Mouse (Mus musculus) midbrain, embryonic 13.5 days (tissue): ENCODE results near the gene Coro1a. TPM values are rescaled to one million over a fixed set of nuclear protein-coding genes. Genes with fewer than 3 reads are reported as not detected.

Source experiments
- ATAC-seq: fragments of 200-750 bp; cut with Nextera tagmentation; 2 replicates; pipeline ENCODE4 v1.8.0; 2017; ENCODE audit warnings: mild to moderate bottlenecking, moderate TSS enrichment, moderate library complexity
- H3K27ac ChIP-seq: fragments of 300-500 bp; sonication (generic); 2 replicates; pipeline ENCODE4 v1.5.1; 2015; ENCODE audit warnings: inconsistent platforms, mild to moderate bottlenecking, moderate library complexity
- H3K27me3 ChIP-seq: fragments of 300-500 bp; sonication (generic); 2 replicates; pipeline ENCODE4 v1.6.1; 2015; ENCODE audit warnings: mild to moderate bottlenecking, inconsistent platforms
- H3K36me3 ChIP-seq: fragments of 300-500 bp; sonication (generic); 2 replicates; pipeline ENCODE4 v1.6.1; 2015; ENCODE audit warnings: mild to moderate bottlenecking, inconsistent platforms
- H3K4me1 ChIP-seq: fragments of 300-500 bp; sonication (generic); replicated peaks from 2 replicates; pipeline ENCODE4 v1.6.1; 2015; ENCODE audit warnings: inconsistent platforms
- H3K4me2 ChIP-seq: fragments of 300-500 bp; sonication (generic); replicated peaks from 2 replicates; pipeline ENCODE4 v1.6.1; 2015; ENCODE audit warnings: moderate library complexity, mild to moderate bottlenecking, inconsistent platforms
- H3K4me3 ChIP-seq: fragments of 300-500 bp; sonication (generic); replicated peaks from 2 replicates; pipeline ENCODE4 v1.5.1; 2015; ENCODE audit warnings: mild to moderate bottlenecking, inconsistent platforms
- H3K9ac ChIP-seq: fragments of 300-500 bp; sonication (generic); replicated peaks from 2 replicates; pipeline ENCODE4 v1.6.1; 2015; ENCODE audit warnings: mild to moderate bottlenecking, inconsistent platforms
- H3K9me3 ChIP-seq: fragments of 300-500 bp; sonication (generic); 2 replicates; pipeline ENCODE4 v1.6.1; 2016; ENCODE audit warnings: mild to moderate bottlenecking, inconsistent platforms
- WGBS: fragments of 180-500 bp; shearing (Covaris S2); methylation state at CpG from one replicate; pipeline ENCODE4 v1.1.7; 2015; 5-methylcytosine and 5-hydroxymethylcytosine counted together
- polyA plus RNA-seq: library from polyadenylated mRNA; unstranded; fragments of >200 nt; fragmentation: Nextera tagmentation; extraction: Ambion mirVana; gene quantifications from 2 replicates; pipeline ENCODE4 v1.2.1, GENCODE M21; 2015

The Coro1a gene
- polyA plus RNA-seq, 1 experiment from 2014 or later = 96.3 TPM

GRCm38 (mm10) chr7:126676207-126676606 is 31.4 kb downstream of the Coro1a start, which contains the start of gene Sult1a1:
Gene Sult1a1, minus strand, starts transcription at chr7:126676432.
- no peaks in the 10 kb centered on the region for H3K4me1 ChIP-seq
- WGBS = 90% methylated on average over 1 of the region's 1 CpGs
- ATAC-seq = no peak
- peaks cover 34% of the 10 kb centered on the region for H3K36me3 ChIP-seq
- no peaks in the 10 kb centered on the region for H3K27me3 ChIP-seq
- no peak within 1 kb of the TSS for H3K4me3 ChIP-seq
- no peaks in the 10 kb centered on the region for H3K9me3 ChIP-seq
- no peak within 1 kb of the TSS for H3K9ac ChIP-seq
- H3K27ac ChIP-seq = no peak within 1 kb of the TSS
- H3K4me2 ChIP-seq = no peak within 1 kb of the TSS

- H3K27me3 ChIP-seq = no peaks in the 10 kb centered on the region
- H3K4me2 ChIP-seq = no peak overlapping the region
- WGBS = 95% methylated on average over 8 of the region's 8 CpGs
- no peaks in the 10 kb centered on the region for H3K9me3 ChIP-seq
- H3K4me3 ChIP-seq = no peak overlapping the region
- H3K9ac ChIP-seq = no peak overlapping the region
- H3K36me3 ChIP-seq = peaks cover 40% of the 10 kb centered on the region
- H3K4me1 ChIP-seq = no peaks in the 10 kb centered on the region
- H3K27ac ChIP-seq = no peak overlapping the region
- ATAC-seq = no peak
These were observed 32.5 kb downstream of the Coro1a start for GRCm38 (mm10) chr7:126675104-126675503.

- no peaks in the 10 kb centered on the region for H3K27me3 ChIP-seq
- H3K36me3 ChIP-seq = peaks cover 57% of the 10 kb centered on the region
- H3K4me3 ChIP-seq = no peak overlapping the region
- no peaks in the 10 kb centered on the region for H3K4me1 ChIP-seq
- no peaks in the 10 kb centered on the region for H3K9me3 ChIP-seq
- H3K27ac ChIP-seq = no peak overlapping the region
- 95% methylated on average over 9 of the region's 9 CpGs for WGBS
- H3K9ac ChIP-seq = no peak overlapping the region
- no peak overlapping the region for H3K4me2 ChIP-seq
- ATAC-seq = no peak
These were observed 35.5 kb downstream of the Coro1a start for GRCm38 (mm10) chr7:126672111-126672510.

- Histone ChIP-seq H3K4me3 (no peak overlapping the region), H3K36me3 (peaks cover 68% of the 10 kb centered on the region), H3K27me3 (no peaks in the 10 kb centered on the region), H3K4me1 (no peaks in the 10 kb centered on the region), H3K9me3 (no peaks in the 10 kb centered on the region), H3K4me2 (no peak overlapping the region), H3K9ac (no peak overlapping the region), H3K27ac (no peak overlapping the region)
- WGBS = 97% methylated on average over 3 of the region's 3 CpGs
- no peak for ATAC-seq
These were observed 37.4 kb downstream of the Coro1a start for GRCm38 (mm10) chr7:126670152-126670551.

- WGBS = 90% methylated on average over 5 of the region's 5 CpGs
- Histone ChIP-seq H3K36me3 (peaks cover 84% of the 10 kb centered on the region), H3K27ac (no peak overlapping the region), H3K4me1 (no peaks in the 10 kb centered on the region), H3K9me3 (no peaks in the 10 kb centered on the region), H3K27me3 (no peaks in the 10 kb centered on the region), H3K4me3 (no peak overlapping the region), H3K4me2 (no peak overlapping the region), H3K9ac (no peak overlapping the region)
- no peak for ATAC-seq
These were observed 39.1 kb downstream of the Coro1a start for GRCm38 (mm10) chr7:126668452-126668851.

- Histone ChIP-seq H3K4me3 (no peak overlapping the region), H3K4me1 (no peaks in the 10 kb centered on the region), H3K27me3 (no peaks in the 10 kb centered on the region), H3K4me2 (no peak overlapping the region), H3K27ac (no peak overlapping the region), H3K9ac (no peak overlapping the region), H3K9me3 (no peaks in the 10 kb centered on the region), H3K36me3 (peaks cover 82% of the 10 kb centered on the region)
- 90% methylated on average over 9 of the region's 9 CpGs for WGBS
- no peak for ATAC-seq
These were observed 40.0 kb downstream of the Coro1a start for GRCm38 (mm10) chr7:126667495-126668090.

GRCm38 (mm10) chr7:126665269-126665668 is 42.3 kb downstream of the Coro1a start:
- Histone ChIP-seq H3K9me3 (no peaks in the 10 kb centered on the region), H3K27me3 (no peaks in the 10 kb centered on the region), H3K9ac (no peak overlapping the region), H3K4me1 (no peaks in the 10 kb centered on the region), H3K27ac (no peak overlapping the region), H3K4me3 (no peak overlapping the region), H3K4me2 (no peak overlapping the region), H3K36me3 (peaks cover 70% of the 10 kb centered on the region)
- WGBS = 98% methylated on average over 3 of the region's 3 CpGs
- ATAC-seq = no peak

- no peak overlapping the region for H3K27ac ChIP-seq
- H3K27me3 ChIP-seq = no peaks in the 10 kb centered on the region
- no peak overlapping the region for H3K4me2 ChIP-seq
- no peaks in the 10 kb centered on the region for H3K9me3 ChIP-seq
- peaks cover 65% of the 10 kb centered on the region for H3K36me3 ChIP-seq
- no peak overlapping the region for H3K4me3 ChIP-seq
- WGBS = 86% methylated on average over 8 of the region's 8 CpGs
- H3K4me1 ChIP-seq = no peaks in the 10 kb centered on the region
- no peak for ATAC-seq
- H3K9ac ChIP-seq = no peak overlapping the region
These were observed 43.9 kb downstream of the Coro1a start for GRCm38 (mm10) chr7:126663646-126664045.

- ATAC-seq = no peak
- Histone ChIP-seq H3K27me3 (no peaks in the 10 kb centered on the region), H3K4me1 (no peaks in the 10 kb centered on the region), H3K9me3 (no peaks in the 10 kb centered on the region), H3K4me2 (no peak overlapping the region), H3K4me3 (no peak overlapping the region), H3K9ac (no peak overlapping the region), H3K36me3 (peaks cover 31% of the 10 kb centered on the region), H3K27ac (no peak overlapping the region)
- 86% methylated on average over 3 of the region's 3 CpGs for WGBS
These were observed 47.8 kb downstream of the Coro1a start for GRCm38 (mm10) chr7:126659771-126660170.

GRCm38 (mm10) chr7:126657522-126657921 is 50.1 kb downstream of the Coro1a start:
- Histone ChIP-seq H3K4me3 (no peak overlapping the region), H3K9ac (no peak overlapping the region), H3K4me2 (no peak overlapping the region), H3K27ac (no peak overlapping the region), H3K9me3 (no peaks in the 10 kb centered on the region), H3K36me3 (peaks cover 13% of the 10 kb centered on the region), H3K4me1 (no peaks in the 10 kb centered on the region), H3K27me3 (no peaks in the 10 kb centered on the region)
- no peak for ATAC-seq
- 91% methylated on average over 1 of the region's 1 CpGs for WGBS

- H3K9ac ChIP-seq = no peak overlapping the region
- whole genome bisulfite sequencing = 95% methylated on average over 3 of the region's 3 CpGs
These were observed 51.9 kb downstream of the Coro1a start for GRCm38 (mm10) chr7:126655695-126656094.

GRCm38 (mm10) chr7:126653991-126654390 is 53.6 kb downstream of the Coro1a start:
- Histone ChIP-seq H3K4me1 (peaks cover 9% of the 10 kb centered on the region), H3K27me3 (no peaks in the 10 kb centered on the region), H3K9me3 (no peaks in the 10 kb centered on the region), H3K4me3 (no peak overlapping the region), H3K27ac (no peak overlapping the region), H3K4me2 (no peak overlapping the region), H3K36me3 (0 out of 2 replicates have a peak, but pooled peaks cover 2% of the 10 kb centered on the region), H3K9ac (no peak overlapping the region)
- 91% methylated on average over 2 of the region's 2 CpGs for WGBS
- no peak for ATAC-seq

More at GRCm38 (mm10) chr7:126655695-126656094, 51.9 kb downstream of the Coro1a start:
- H3K4me2 ChIP-seq = no peak overlapping the region
- H3K36me3 ChIP-seq = 0 out of 2 replicates have a peak, but pooled peaks cover 2% of the 10 kb centered on the region
- H3K27ac ChIP-seq = no peak overlapping the region
- H3K4me1 ChIP-seq = no peaks in the 10 kb centered on the region
- H3K9me3 ChIP-seq = no peaks in the 10 kb centered on the region
- ATAC-seq = no peak
- no peak overlapping the region for H3K4me3 ChIP-seq
- no peaks in the 10 kb centered on the region for H3K27me3 ChIP-seq

- no peaks in the 10 kb centered on the region for H3K9me3 ChIP-seq
- H3K27me3 ChIP-seq = no peaks in the 10 kb centered on the region
- H3K4me3 ChIP-seq = no peak overlapping the region
- H3K36me3 ChIP-seq = 0 out of 2 replicates have a peak, but pooled peaks cover 2% of the 10 kb centered on the region
- peaks cover 9% of the 10 kb centered on the region for H3K4me1 ChIP-seq
- no peak overlapping the region for H3K9ac ChIP-seq
- no peak overlapping the region for H3K27ac ChIP-seq
- WGBS = 84% methylated on average over 2 of the region's 2 CpGs
- no peak overlapping the region for H3K4me2 ChIP-seq
- no peak for ATAC-seq
These were observed 56.7 kb downstream of the Coro1a start for GRCm38 (mm10) chr7:126650852-126651251.
